Mouse (Mus musculus): ENCODE data around the gene Hoxc10. TPM values are rescaled to one million over a fixed set of nuclear protein-coding genes. Genes with fewer than 3 reads are reported as not detected.

Gene Hoxc10
- polyA plus RNA-seq, 1 experiment from 2014 or later: not detected

DNA sequence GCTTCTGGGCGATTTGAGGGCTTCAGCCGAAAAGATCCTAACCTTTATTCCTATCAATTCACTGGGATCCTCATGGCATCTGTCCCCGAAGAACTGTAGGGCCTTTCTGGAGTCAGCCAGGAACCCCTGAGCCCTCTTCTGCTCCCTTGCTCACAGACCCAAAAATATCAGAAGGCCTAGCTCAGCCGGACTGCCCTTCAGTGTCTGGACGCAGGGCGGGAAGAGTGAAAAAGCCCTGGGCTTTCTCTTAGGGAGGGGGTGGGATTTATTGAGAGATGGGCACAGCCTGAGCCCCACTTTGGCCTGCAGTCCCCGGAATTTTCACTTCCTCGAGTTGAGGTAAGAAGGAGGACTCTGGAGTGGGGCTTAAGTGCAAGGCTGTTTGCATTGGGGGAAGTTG lies 3.3 kb upstream of the Hoxc10 start:
- H3K9me3 ChIP-seq (ENCODE audit: control insufficient read depth, low read length): no peaks in the 10 kb centered on the region
- H3K4me2 ChIP-seq (ENCODE audit: low read depth, low read length): no peak overlapping the region
- H3K9ac ChIP-seq (ENCODE audit: low read depth, low read length): no peak overlapping the region
- no peak overlapping the region for H3K27ac ChIP-seq (replicated peaks; ENCODE audit: low read depth, low read length)
- H3K27me3 ChIP-seq (replicated peaks; ENCODE audit: control insufficient read depth, insufficient read depth, low read length): peaks cover 97% of the 10 kb centered on the region
- no peak for ATAC-seq (ENCODE audit: low read depth)
- no peak for DNase-seq (ENCODE audit: low spot score)
- 2% methylated on average over 8 of the region's 8 CpGs for WGBS
- H3K36me3 ChIP-seq (ENCODE audit: control insufficient read depth, insufficient read depth, low read length): no peaks in the 10 kb centered on the region
- H3K4me1 ChIP-seq (ENCODE audit: control insufficient read depth, insufficient read depth, low read length): no peaks in the 10 kb centered on the region
- 0 out of 2 replicates have a peak overlapping the region, but pooled peaks have one; percentile 8 for H3K4me3 ChIP-seq (ENCODE audit: low read depth, low read length)

DNA sequence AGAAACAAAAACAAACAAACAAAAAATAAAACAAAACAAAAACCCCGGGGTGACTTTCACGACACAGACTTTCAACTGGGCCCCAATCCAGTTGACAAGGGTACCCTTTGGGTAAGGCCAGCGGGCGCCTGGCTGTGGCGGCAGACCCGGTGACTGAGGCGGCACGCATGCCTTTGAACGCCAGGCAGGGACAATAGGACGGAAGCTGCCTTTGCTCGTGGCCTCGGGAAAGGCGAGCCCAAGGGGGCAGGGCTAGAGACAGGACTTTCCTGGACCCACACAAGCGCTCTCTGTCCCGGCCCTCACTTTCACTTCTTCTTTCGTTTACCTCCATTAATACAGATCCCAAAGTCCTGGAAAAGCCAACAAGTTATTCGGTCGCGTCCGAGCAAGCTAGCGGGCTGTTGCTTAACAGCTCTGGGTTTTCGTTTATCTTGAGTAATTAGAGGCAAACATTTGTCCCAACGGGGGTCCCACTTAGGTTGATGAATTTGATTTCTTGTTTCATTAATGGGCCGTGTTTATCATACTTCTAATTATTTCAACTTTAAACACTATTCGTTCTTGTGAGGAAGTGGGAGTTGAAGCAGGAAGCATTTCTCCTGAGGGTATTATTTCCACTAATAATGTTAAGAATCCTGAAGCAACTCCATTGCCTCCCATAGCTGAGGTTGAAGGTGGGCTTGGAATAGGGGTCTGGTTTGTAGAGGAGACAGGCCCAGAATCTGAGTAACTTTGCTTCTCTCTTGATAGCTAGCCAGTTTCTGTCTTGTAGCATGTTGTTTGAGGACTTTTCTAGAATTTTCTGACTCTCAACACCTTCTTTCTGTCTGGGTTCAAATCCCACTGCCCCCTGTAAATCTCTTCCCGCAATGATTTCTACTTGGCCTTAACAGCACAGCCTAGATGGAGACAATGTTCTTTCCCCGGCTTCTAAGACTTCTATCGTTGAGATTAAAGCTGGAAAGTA lies 2.6 kb upstream of the Hoxc10 start:
- H3K36me3 ChIP-seq (ENCODE audit: control insufficient read depth, insufficient read depth, low read length): no peaks in the 10 kb centered on the region
- 0 out of 2 replicates have a peak overlapping the region, but pooled peaks have one; percentile 8 for H3K4me3 ChIP-seq (ENCODE audit: low read depth, low read length)
- 2% methylated on average over 28 of the region's 28 CpGs for WGBS
- H3K9ac ChIP-seq (ENCODE audit: low read depth, low read length): no peak overlapping the region
- no peak overlapping the region for H3K4me2 ChIP-seq (ENCODE audit: low read depth, low read length)
- H3K9me3 ChIP-seq (ENCODE audit: control insufficient read depth, low read length): no peaks in the 10 kb centered on the region
- ATAC-seq (ENCODE audit: low read depth) (no peak), DNase-seq (ENCODE audit: low spot score) (peak; percentile 16)
- no peak overlapping the region for H3K27ac ChIP-seq (replicated peaks; ENCODE audit: low read depth, low read length)
- no peaks in the 10 kb centered on the region for H3K4me1 ChIP-seq (ENCODE audit: control insufficient read depth, insufficient read depth, low read length)
- peaks cover 97% of the 10 kb centered on the region for H3K27me3 ChIP-seq (replicated peaks; ENCODE audit: control insufficient read depth, insufficient read depth, low read length)

- Histone ChIP-seq H3K9me3 (ENCODE audit: control insufficient read depth, low read length) (no peaks in the 10 kb centered on the region), H3K27ac (replicated peaks; ENCODE audit: low read depth, low read length) (no peak overlapping the region), H3K36me3 (ENCODE audit: control insufficient read depth, insufficient read depth, low read length) (no peaks in the 10 kb centered on the region), H3K27me3 (replicated peaks; ENCODE audit: control insufficient read depth, insufficient read depth, low read length) (peaks cover 98% of the 10 kb centered on the region), H3K4me1 (ENCODE audit: control insufficient read depth, insufficient read depth, low read length) (no peaks in the 10 kb centered on the region), H3K9ac (ENCODE audit: low read depth, low read length) (no peak overlapping the region), H3K4me3 (ENCODE audit: low read depth, low read length) (no peak overlapping the region), H3K4me2 (ENCODE audit: low read depth, low read length) (no peak overlapping the region)
- 3% methylated on average over 26 of the region's 26 CpGs for WGBS
- DNase-seq (ENCODE audit: low spot score) (no peak), ATAC-seq (ENCODE audit: low read depth) (no peak)
Measured at GRCm38 (mm10) chr15:102965003-102965891, 1.3 kb upstream of the Hoxc10 start.

GRCm38 (mm10) chr15:102965892-102966775 lies 462 bp upstream of the Hoxc10 start:
- Histone ChIP-seq H3K9ac (ENCODE audit: low read depth, low read length) (no peak overlapping the region), H3K4me1 (ENCODE audit: control insufficient read depth, insufficient read depth, low read length) (no peaks in the 10 kb centered on the region), H3K4me3 (ENCODE audit: low read depth, low read length) (peak overlapping the region; percentile 17), H3K27ac (replicated peaks; ENCODE audit: low read depth, low read length) (no peak overlapping the region), H3K4me2 (ENCODE audit: low read depth, low read length) (peak overlapping the region; percentile 23), H3K27me3 (replicated peaks; ENCODE audit: control insufficient read depth, insufficient read depth, low read length) (peaks cover 98% of the 10 kb centered on the region), H3K9me3 (ENCODE audit: control insufficient read depth, low read length) (no peaks in the 10 kb centered on the region), H3K36me3 (ENCODE audit: control insufficient read depth, insufficient read depth, low read length) (no peaks in the 10 kb centered on the region)
- DNase-seq (ENCODE audit: low spot score) (peak; percentile 76), ATAC-seq (ENCODE audit: low read depth) (peak; percentile 22; the same call in 1 of the 2 replicates)
- 2% methylated on average over 29 of the region's 30 CpGs for WGBS

- no peaks in the 10 kb centered on the region for H3K9me3 ChIP-seq (ENCODE audit: control insufficient read depth, low read length)
- H3K36me3 ChIP-seq (ENCODE audit: control insufficient read depth, insufficient read depth, low read length): no peaks in the 10 kb centered on the region
- peak within 1 kb of the TSS; percentile 23 for H3K4me2 ChIP-seq (ENCODE audit: low read depth, low read length)
- peaks cover 99% of the 10 kb centered on the region for H3K27me3 ChIP-seq (replicated peaks; ENCODE audit: control insufficient read depth, insufficient read depth, low read length)
- no peak within 1 kb of the TSS for H3K9ac ChIP-seq (ENCODE audit: low read depth, low read length)
- DNase-seq (ENCODE audit: low spot score): no peak
- ATAC-seq (ENCODE audit: low read depth): no peak
- 3% methylated on average over 12 of the region's 12 CpGs for WGBS
- no peaks in the 10 kb centered on the region for H3K4me1 ChIP-seq (ENCODE audit: control insufficient read depth, insufficient read depth, low read length)
- H3K27ac ChIP-seq (replicated peaks; ENCODE audit: low read depth, low read length): no peak within 1 kb of the TSS
- H3K4me3 ChIP-seq (ENCODE audit: low read depth, low read length): peak within 1 kb of the TSS; percentile 17
Measured at GRCm38 (mm10) chr15:102967312-102967510, 615 bp downstream of the Hoxc10 start, which contains the start of gene Hoxc5. Gene Hoxc5, plus strand, starts transcription at chr15:102967443.

DNA sequence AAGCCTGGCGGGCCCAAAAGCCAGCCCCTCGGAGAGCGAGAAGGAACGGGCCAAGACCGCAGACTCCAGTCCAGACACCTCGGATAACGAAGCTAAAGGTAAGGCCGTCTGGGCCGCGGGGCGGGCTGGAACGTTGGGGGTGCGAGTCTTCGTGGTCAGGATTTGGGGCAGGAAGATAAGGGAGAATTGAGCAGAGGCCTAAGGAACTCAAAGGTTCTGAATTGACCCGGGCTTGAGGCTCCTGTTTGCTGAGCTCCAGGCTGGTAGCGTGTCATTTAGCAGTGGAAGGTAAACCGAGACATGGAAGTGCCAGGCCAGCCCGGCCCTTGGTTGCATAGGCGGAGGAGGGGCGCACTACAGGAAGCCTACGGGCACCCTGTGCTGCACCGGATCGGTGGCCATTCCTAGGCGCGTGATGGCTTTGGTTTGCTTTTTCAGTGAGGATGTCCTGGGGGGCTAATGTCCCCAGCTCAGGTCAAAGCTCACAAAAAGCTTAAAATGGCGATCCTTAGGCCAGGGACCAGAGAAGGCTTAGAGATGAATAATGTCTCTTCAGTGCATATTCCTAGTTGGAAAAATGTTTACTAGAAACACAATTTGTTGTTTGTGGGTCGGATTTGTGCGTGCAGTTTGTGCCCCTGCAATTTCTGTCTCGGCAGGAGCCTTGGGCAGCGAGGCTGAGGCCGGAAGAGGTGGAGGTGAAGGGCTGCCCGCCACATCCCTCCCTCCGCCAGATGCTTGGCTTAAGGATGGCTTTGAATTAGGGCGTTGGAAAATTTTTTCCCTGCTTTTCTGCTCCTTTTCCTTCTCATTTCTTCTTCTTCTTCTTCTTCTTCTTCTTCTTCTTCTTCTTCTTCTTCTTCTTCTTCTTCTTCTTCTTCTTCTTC lies 1.2 kb downstream of the Hoxc10 start:
- Histone ChIP-seq H3K9ac (ENCODE audit: low read depth, low read length) (no peak overlapping the region), H3K4me3 (ENCODE audit: low read depth, low read length) (no peak overlapping the region)

GRCm38 (mm10) chr15:102969296-102969695 lies 2.7 kb downstream of the Hoxc10 start:
- Histone ChIP-seq H3K4me3 (ENCODE audit: low read depth, low read length) (no peak overlapping the region), H3K9me3 (ENCODE audit: control insufficient read depth, low read length) (no peaks in the 10 kb centered on the region), H3K4me2 (ENCODE audit: low read depth, low read length) (no peak overlapping the region), H3K27ac (replicated peaks; ENCODE audit: low read depth, low read length) (no peak overlapping the region), H3K9ac (ENCODE audit: low read depth, low read length) (no peak overlapping the region), H3K27me3 (replicated peaks; ENCODE audit: control insufficient read depth, insufficient read depth, low read length) (peaks cover 99% of the 10 kb centered on the region), H3K4me1 (ENCODE audit: control insufficient read depth, insufficient read depth, low read length) (no peaks in the 10 kb centered on the region), H3K36me3 (ENCODE audit: control insufficient read depth, insufficient read depth, low read length) (no peaks in the 10 kb centered on the region)
- ATAC-seq (ENCODE audit: low read depth): no peak
- DNase-seq (ENCODE audit: low spot score): no peak
- 22% methylated on average over 1 of the region's 1 CpGs for WGBS

More for the DNA sequence above, 1.2 kb downstream of the Hoxc10 start:
- no peak for DNase-seq (ENCODE audit: low spot score)
- no peaks in the 10 kb centered on the region for H3K9me3 ChIP-seq (ENCODE audit: control insufficient read depth, low read length)
- H3K36me3 ChIP-seq (ENCODE audit: control insufficient read depth, insufficient read depth, low read length): no peaks in the 10 kb centered on the region
- no peak overlapping the region for H3K27ac ChIP-seq (replicated peaks; ENCODE audit: low read depth, low read length)
- H3K4me1 ChIP-seq (ENCODE audit: control insufficient read depth, insufficient read depth, low read length): no peaks in the 10 kb centered on the region
- H3K4me2 ChIP-seq (ENCODE audit: low read depth, low read length): no peak overlapping the region
- ATAC-seq (ENCODE audit: low read depth): no peak
- 1% methylated on average over 33 of the region's 34 CpGs for WGBS
- H3K27me3 ChIP-seq (replicated peaks; ENCODE audit: control insufficient read depth, insufficient read depth, low read length): peaks cover 99% of the 10 kb centered on the region

Measured in embryonic facial prominence, embryonic 14.5 days (tissue).